ENCODE assay signal across 11 mouse cellular contexts in the genomic region with DNA sequence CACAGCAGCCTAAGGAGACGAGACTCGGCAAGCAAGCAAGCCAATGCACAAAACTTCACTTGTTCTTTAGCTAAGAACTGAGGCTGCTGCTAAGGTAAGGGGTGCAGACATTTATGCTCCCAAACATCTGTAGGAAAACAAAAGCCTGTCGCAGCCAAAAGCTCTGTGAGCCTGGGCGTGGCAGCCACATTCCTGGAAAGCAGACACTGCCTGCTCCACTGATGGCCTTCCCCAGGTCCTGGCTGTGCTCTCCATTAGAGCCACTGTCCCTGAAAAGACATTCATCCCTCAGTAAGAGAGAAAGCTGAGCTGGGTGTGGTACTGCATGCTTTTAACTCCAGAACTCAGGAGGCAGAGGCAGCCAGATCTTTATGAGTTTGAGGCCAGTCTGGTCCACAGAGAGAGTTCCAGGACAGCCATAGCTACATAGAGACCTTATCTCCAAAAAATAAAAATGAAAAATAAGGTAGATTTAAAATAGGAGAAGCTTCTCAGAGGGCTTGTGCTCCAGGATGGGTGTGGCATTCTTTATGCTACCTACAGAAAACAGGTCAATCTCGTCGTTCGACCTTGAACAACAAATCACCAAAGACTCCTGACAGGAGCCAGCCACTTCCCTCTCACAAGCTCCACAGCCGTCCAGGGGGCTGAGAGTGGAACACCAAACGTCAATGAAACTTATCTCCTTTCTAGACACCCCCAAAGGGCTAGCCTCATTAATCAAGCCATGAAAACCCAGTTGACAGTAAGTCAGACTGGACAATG. TPM values are rescaled to one million over a fixed set of nuclear protein-coding genes. Genes with fewer than 3 reads are reported as not detected.
DNase-seq lines count a peak whose midpoint lies in the region; ATAC-seq and TF ChIP-seq lines count a peak whose summit lies in the region.
"Had no signal": no experiment of that assay in that cellular context is flagged by ENCODE, and none has a peak within 500 bp of the region (broad histone marks: within the 10 kb centered on the region; RNA-seq: fewer than 3 reads in every experiment).

No protein-coding gene starts in this region.

- H3K36me3 ChIP-seq in heart, embryonic 16.5 days (ENCODE audit: control insufficient read depth, insufficient read depth) = no peaks in the 10 kb centered on the region
- H3K36me3 ChIP-seq in heart, adult 2 months (ENCODE audit: control insufficient read depth, insufficient read depth, low read length) = no peaks in the 10 kb centered on the region
- H3K36me3 ChIP-seq in lung, postnatal 0 days (ENCODE audit: insufficient read depth, low read length) = no peaks in the 10 kb centered on the region
- H3K36me3 ChIP-seq in embryonic facial prominence, embryonic 12.5 days = no peaks in the 10 kb centered on the region
- no peaks in the 10 kb centered on the region for H3K36me3 ChIP-seq in midbrain, postnatal 0 days (ENCODE audit: insufficient read depth, low read length)
- H3K36me3 ChIP-seq: midbrain, embryonic 12.5 days had no signal

- intact Hi-C loops in heart, adult 2 months (cut with DNase I) = loop anchor here (5.0 kb wide), 1 partner anchor 39 kb away; the partner anchor contains the start of gene Tex2

- WGBS in heart, embryonic 16.5 days = 35% methylated on average over 9 of the region's 9 CpGs
- WGBS in heart, adult 2 months = 53% methylated on average over 9 of the region's 9 CpGs
- WGBS in lung, postnatal 0 days = 51% methylated on average over 9 of the region's 9 CpGs
- WGBS in embryonic facial prominence, embryonic 12.5 days = 60% methylated on average over 9 of the region's 9 CpGs
- WGBS in midbrain, postnatal 0 days = 67% methylated on average over 9 of the region's 9 CpGs

- no peak for TF ChIP-seq EP300 in heart, adult 2 months (IDR thresholded peaks at IDR 0.05; ENCODE audit: insufficient read depth, low read depth, low read length)
- no peak for TF ChIP-seq EP300 in lung, postnatal 0 days (IDR thresholded peaks at IDR 0.05)

- H3K9ac ChIP-seq in heart, embryonic 16.5 days (ENCODE audit: low read length) = peak overlapping the region; percentile 51
- no peak overlapping the region for H3K9ac ChIP-seq in heart, adult 2 months (ENCODE audit: low read depth, low read length)
- H3K9ac ChIP-seq in lung, postnatal 0 days (replicated peaks; ENCODE audit: low read depth) = peak overlapping the region; percentile 16; the same call in 1 of the 2 replicates
- H3K9ac ChIP-seq in embryonic facial prominence, embryonic 12.5 days = no peak overlapping the region
- H3K9ac ChIP-seq in midbrain, postnatal 0 days (replicated peaks; ENCODE audit: low read length, poor library complexity, severe bottlenecking) = no peak overlapping the region
- H3K9ac ChIP-seq: midbrain, embryonic 12.5 days had no signal

- no peak for TF ChIP-seq POLR2A in heart, adult 2 months (IDR thresholded peaks at IDR 0.05; ENCODE audit: insufficient read depth, low read depth, low read length)

- no peaks in the 10 kb centered on the region for H3K27me3 ChIP-seq in heart, embryonic 16.5 days (ENCODE audit: control insufficient read depth, insufficient read depth, low read length)
- no peaks in the 10 kb centered on the region for H3K27me3 ChIP-seq in heart, adult 2 months (ENCODE audit: control insufficient read depth, insufficient read depth, low read length)
- H3K27me3 ChIP-seq in lung, postnatal 0 days (replicated peaks; ENCODE audit: insufficient read depth, low read length) = no peaks in the 10 kb centered on the region
- H3K27me3 ChIP-seq in embryonic facial prominence, embryonic 12.5 days = no peaks in the 10 kb centered on the region
- no peaks in the 10 kb centered on the region for H3K27me3 ChIP-seq in midbrain, postnatal 0 days (ENCODE audit: insufficient read depth, low read length)
- H3K27me3 ChIP-seq: midbrain, embryonic 12.5 days had no signal

- H3K27ac ChIP-seq in heart, embryonic 16.5 days (ENCODE audit: low read length) = peak overlapping the region; percentile 41
- no peak overlapping the region for H3K27ac ChIP-seq in heart, adult 2 months
- H3K27ac ChIP-seq in lung, postnatal 0 days (ENCODE audit: low read length) = 0 out of 2 replicates have a peak overlapping the region, but pooled peaks have one; percentile 51
- H3K27ac ChIP-seq in embryonic facial prominence, embryonic 12.5 days = peak overlapping the region; percentile 51; the same call in 1 of the 2 replicates
- peak overlapping the region; percentile 26; the same call in 1 of the 2 replicates for H3K27ac ChIP-seq in midbrain, postnatal 0 days (ENCODE audit: low read depth, low read length)
- H3K27ac ChIP-seq: midbrain, embryonic 12.5 days had no signal

- H3K4me3 ChIP-seq in heart, embryonic 16.5 days (ENCODE audit: low read length) = no peak overlapping the region
- H3K4me3 ChIP-seq in heart, adult 2 months = no peak overlapping the region
- H3K4me3 ChIP-seq in lung, postnatal 0 days (ENCODE audit: low read depth, low read length) = no peak overlapping the region
- H3K4me3 ChIP-seq in embryonic facial prominence, embryonic 12.5 days = no peak overlapping the region
- H3K4me3 ChIP-seq in midbrain, postnatal 0 days (ENCODE audit: low read depth, low read length) = no peak overlapping the region
- H3K4me3 ChIP-seq: midbrain, embryonic 12.5 days had no signal

- H3K79me2 ChIP-seq in heart, adult 2 months (replicated peaks; ENCODE audit: control insufficient read depth, insufficient read depth, low read length) = peaks cover 3% of the 10 kb centered on the region; the same call in 1 of the 2 replicates

- DNase-seq in heart, adult 2 months = no peak
- DNase-seq in lung, postnatal 0 days (ENCODE audit: low spot score) = no peak
- no peak for DNase-seq in lung, adult 18-20 months
- no peak for DNase-seq in midbrain, postnatal 0 days (ENCODE audit: low spot score)
- DNase-seq in urinary bladder, adult 18-20 months (ENCODE audit: low spot score in 2 of 2) = no peak
- DNase-seq in layer of hippocampus, adult 9-10 months (ENCODE audit: low spot score) = no peak
- DNase-seq: kidney, adult 8-10 months; thymus, postnatal 4 days had no signal

- TF ChIP-seq CTCF in heart, adult 2 months (IDR thresholded peaks at IDR 0.05) = no peak
- no peak for TF ChIP-seq CTCF in lung, postnatal 0 days (IDR thresholded peaks at IDR 0.05)
- no peak for TF ChIP-seq CTCF in midbrain, postnatal 0 days (IDR thresholded peaks at IDR 0.05)

- peaks cover 33% of the 10 kb centered on the region for H3K4me1 ChIP-seq in heart, embryonic 16.5 days (ENCODE audit: control insufficient read depth, insufficient read depth, low read length)
- H3K4me1 ChIP-seq in heart, adult 2 months (ENCODE audit: control insufficient read depth, insufficient read depth, low read length) = peaks cover 19% of the 10 kb centered on the region
- peaks cover 19% of the 10 kb centered on the region; the same call in 1 of the 2 replicates for H3K4me1 ChIP-seq in lung, postnatal 0 days (ENCODE audit: insufficient read depth, low read depth, low read length)
- peaks cover 27% of the 10 kb centered on the region for H3K4me1 ChIP-seq in embryonic facial prominence, embryonic 12.5 days
- H3K4me1 ChIP-seq in midbrain, postnatal 0 days (ENCODE audit: insufficient read depth, low read length) = peaks cover 17% of the 10 kb centered on the region

- no peak for ATAC-seq in heart, embryonic 16.5 days (replicated peaks; ENCODE audit: extremely low read depth, insufficient read depth, low FRiP score)
- ATAC-seq in lung, postnatal 0 days = no peak
- ATAC-seq in embryonic facial prominence, embryonic 12.5 days (ENCODE audit: insufficient number of reproducible peaks, insufficient read depth, low FRiP score, low TSS enrichment) = no peak
- no peak for ATAC-seq in midbrain, postnatal 0 days (ENCODE audit: low FRiP score)

- H3K9me3 ChIP-seq in heart, embryonic 16.5 days (replicated peaks; ENCODE audit: control insufficient read depth, low read length) = no peaks in the 10 kb centered on the region
- H3K9me3 ChIP-seq in lung, postnatal 0 days (ENCODE audit: low read length) = no peaks in the 10 kb centered on the region
- no peaks in the 10 kb centered on the region for H3K9me3 ChIP-seq in embryonic facial prominence, embryonic 12.5 days
- no peaks in the 10 kb centered on the region for H3K9me3 ChIP-seq in midbrain, postnatal 0 days (ENCODE audit: low read length)
- H3K9me3 ChIP-seq: midbrain, embryonic 12.5 days had no signal

- no peak overlapping the region for H3K4me2 ChIP-seq in heart, embryonic 16.5 days (ENCODE audit: low read depth, low read length)
- H3K4me2 ChIP-seq in lung, postnatal 0 days (replicated peaks; ENCODE audit: low read depth, low read length) = peak overlapping the region; percentile 48
- H3K4me2 ChIP-seq in embryonic facial prominence, embryonic 12.5 days (replicated peaks) = no peak overlapping the region
- no peak overlapping the region for H3K4me2 ChIP-seq in midbrain, postnatal 0 days (ENCODE audit: low read depth, low read length, poor library complexity, severe bottlenecking)
- H3K4me2 ChIP-seq: midbrain, embryonic 12.5 days had no signal

RNA-seq across cellular contexts. Expression of gene Tex2, which starts 39.6 kb away (rescaled TPM):
- polyA plus RNA-seq in heart, embryonic 16.5 days (2015; fragmentation: Nextera tagmentation; extraction: Ambion mirVana) = 14.2 and 15.0 TPM in 2 replicates
- total RNA-seq in heart, adult 2 months (2021) = 10 to 100 TPM; 42.5 to 46.8 TPM
- polyA plus RNA-seq in heart, adult 2 months (2012; rRNA removed) = 17.2 and 27.1 TPM in 2 replicates
- polyA plus RNA-seq in lung, postnatal 0 days (2015; fragmentation: Nextera tagmentation; extraction: Ambion mirVana) = 8.9 and 9.6 TPM in 2 replicates
- 8.3 and 9.4 TPM in 2 replicates for polyA plus RNA-seq in embryonic facial prominence, embryonic 12.5 days (2016; fragmentation: Nextera tagmentation; extraction: Ambion mirVana)
- 69.5 and 73.3 TPM in 2 replicates for total RNA-seq in midbrain, postnatal 0 days (2014; rRNA removed)
- 33.1 and 36.3 TPM in 2 replicates for polyA plus RNA-seq in midbrain, postnatal 0 days (2015; fragmentation: Nextera tagmentation; extraction: Ambion mirVana)

Comparison
In these comparisons a context has a peak if more than half of its experiments do, and no peak if none do; other contexts are left out.
1. H3K9ac ChIP-seq: peak in heart, embryonic 16.5 days (single experiment) and lung, postnatal 0 days (single experiment); none in heart, adult 2 months (single experiment), embryonic facial prominence, embryonic 12.5 days (single experiment) and midbrain, postnatal 0 days (single experiment).